Mouse (Mus musculus) cerebellum, adult 2 months (tissue): ENCODE results near the gene Mrm1.

Experiments
- CTCF ChIP-seq: fragments of 200-500 bp; IDR thresholded peaks from 2 replicates; pipeline ENCODE4 v1.5.1; 2011; ENCODE audit warnings: low read depth, mild to moderate bottlenecking, control low read depth, low read length, moderate library complexity, borderline replicate concordance; ENCODE audit not compliant: insufficient read depth
- POLR2A ChIP-seq: fragments of 200-500 bp; IDR thresholded peaks from 2 replicates; pipeline ENCODE4 v1.6.1; 2011; ENCODE audit warnings: low read length, control low read depth, borderline replicate concordance; ENCODE audit not compliant: insufficient read depth

GRCm38 (mm10) chr11:84764116-84764515, 55.2 kb downstream of the Mrm1 start:
- TF ChIP-seq CTCF (no peak), POLR2A (no peak)
